Mouse (Mus musculus): Measurements from ENCODE around the gene Hpgd. TPM values are rescaled to one million over a fixed set of nuclear protein-coding genes. Genes with fewer than 3 reads are reported as not detected.

Hpgd gene
- 3.6 TPM for polyA plus RNA-seq (2017; shearing (Covaris generic))

GRCm38 (mm10) chr8:56294373-56294877 lies at the start of gene Hpgd:
Hpgd (plus strand) TSS chr8:56294585.

Data from activated CD4-positive, CD25-positive, alpha-beta regulatory T cell, adult 9 weeks (primary cell).